Mouse (Mus musculus) heart, postnatal 0 days (tissue): ENCODE data around the gene Gm42742. TPM values are rescaled to one million over a fixed set of nuclear protein-coding genes. Genes with fewer than 3 reads are reported as not detected.

Experiments used
- ATAC-seq: fragments of 200-750 bp; cut with Nextera tagmentation; 2 replicates; pipeline ENCODE4 v1.8.0; 2017; ENCODE audit warnings: low read depth, moderate number of reproducible peaks, moderate library complexity; ENCODE audit not compliant: insufficient read depth
- DNase-seq: peaks from one replicate; pipeline ENCODE4 v3.0.0-alpha.2; 2016; ENCODE audit warnings: low spot score
- H3K27ac ChIP-seq: fragments of 300-500 bp; sonication (generic); 2 replicates; pipeline ENCODE4 v1.5.1; 2014; ENCODE audit warnings: low read depth, mild to moderate bottlenecking
- H3K27me3 ChIP-seq: fragments of 300-500 bp; sonication (generic); 2 replicates; pipeline ENCODE4 v1.6.1; 2014; ENCODE audit warnings: low read length, mixed read lengths; ENCODE audit not compliant: control insufficient read depth, insufficient read depth
- H3K36me3 ChIP-seq: fragments of 300-500 bp; sonication (generic); replicated peaks from 2 replicates; pipeline ENCODE4 v1.6.1; 2014; ENCODE audit warnings: low read length, mixed read lengths; ENCODE audit not compliant: control insufficient read depth, insufficient read depth
- H3K4me1 ChIP-seq: fragments of 300-500 bp; sonication (generic); 2 replicates; pipeline ENCODE4 v1.6.1; 2014; ENCODE audit warnings: antibody characterized with exemption; ENCODE audit not compliant: control insufficient read depth, insufficient read depth
- H3K4me2 ChIP-seq: fragments of 300-500 bp; sonication (generic); 2 replicates; pipeline ENCODE4 v1.6.1; 2014; ENCODE audit warnings: low read depth, mild to moderate bottlenecking, low read length, moderate library complexity
- H3K4me3 ChIP-seq: fragments of 300-500 bp; sonication (generic); 2 replicates; pipeline ENCODE4 v1.5.1; 2014; ENCODE audit warnings: low read depth, low read length
- H3K9ac ChIP-seq: fragments of 300-500 bp; sonication (generic); replicated peaks from 2 replicates; pipeline ENCODE4 v1.6.1; 2014; ENCODE audit warnings: low read depth, low read length, mixed read lengths
- H3K9me3 ChIP-seq: fragments of 300-500 bp; sonication (generic); replicated peaks from 2 replicates; pipeline ENCODE4 v1.6.1; 2016; ENCODE audit warnings: low read length; ENCODE audit not compliant: control insufficient read depth
- CTCF ChIP-seq: IDR thresholded peaks from 2 replicates; pipeline ENCODE4 v1.5.1; 2016; ENCODE audit warnings: antibody characterized with exemption, control low read depth, low read depth
- EP300 ChIP-seq: IDR thresholded peaks from 2 replicates; pipeline ENCODE4 v1.6.1; 2016; ENCODE audit warnings: antibody characterized with exemption, low read depth
- WGBS: fragments of 180-500 bp; shearing (Covaris S2); extraction: QIAGEN DNeasy Blood & Tissue Kit; methylation state at CpG from one replicate; pipeline ENCODE4 v1.1.7; 2014; 5-methylcytosine and 5-hydroxymethylcytosine counted together
- polyA plus RNA-seq: library from polyadenylated mRNA; unstranded; fragments of >200 nt; fragmentation: Nextera tagmentation; extraction: Ambion mirVana; gene quantifications from 2 replicates; pipeline ENCODE4 v1.2.1, GENCODE M21; 2015
- total RNA-seq: library from RNA; depleted of rRNA; stranded (reverse); fragments of >200 nt; gene quantifications from 2 replicates; pipeline ENCODE4 v1.2.3, GENCODE M21; 2014; ENCODE audit warnings: low replicate concordance; rRNA removed

The Gm42742 gene
- total RNA-seq: 22.8 and 24.8 TPM in 2 replicates
- polyA plus RNA-seq: 5.7 and 44.5 TPM in 2 replicates

DNA sequence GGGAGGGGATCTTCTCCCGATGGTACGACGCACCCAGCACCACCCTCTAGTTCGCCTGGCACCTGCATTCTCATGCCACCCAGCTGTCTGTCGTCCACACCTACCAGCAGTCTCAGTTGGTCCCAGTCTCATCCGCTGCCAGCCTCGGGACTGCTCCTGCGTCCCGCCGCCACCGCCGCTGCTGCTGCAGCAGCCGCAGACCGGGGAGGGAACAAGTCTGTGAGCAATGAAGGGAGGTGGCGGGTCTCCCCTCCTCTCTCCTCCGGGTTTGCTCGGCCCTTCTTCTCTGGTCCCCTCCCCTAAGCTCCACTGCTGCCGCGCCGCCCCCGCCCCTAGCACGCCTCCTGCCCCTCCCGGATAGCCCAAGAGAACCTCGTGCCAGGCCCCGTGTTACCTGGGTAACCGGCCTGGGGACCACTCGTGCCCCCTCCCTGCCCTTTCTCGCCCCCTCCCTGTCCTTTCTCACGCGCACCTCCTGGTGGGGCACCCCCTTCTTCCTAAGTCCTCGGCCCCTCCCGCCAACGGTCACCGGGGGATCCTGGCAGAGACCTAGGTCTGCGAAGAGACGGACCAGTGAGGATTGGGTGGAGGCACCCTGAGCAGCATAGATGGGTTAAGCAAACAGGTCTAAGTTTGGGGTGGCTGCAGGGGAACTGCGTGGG is at the start of gene Gm42742, which contains the start of gene Prrt2:
Gene Gm42742 (minus strand): TSS at position 197 of the 662 bp plus-strand sequence.
Gene Prrt2 (minus strand): TSS at position 311 of the 662 bp plus-strand sequence.
- peaks cover 35% of the 10 kb centered on the region for H3K4me1 ChIP-seq
- peak within 1 kb of the TSS; percentile 18; the same call in 1 of the 2 replicates for H3K27ac ChIP-seq
- peaks cover 27% of the 10 kb centered on the region for H3K36me3 ChIP-seq
- TF ChIP-seq EP300: no peak
- no peak for TF ChIP-seq CTCF
- H3K4me2 ChIP-seq: peak within 1 kb of the TSS; percentile 78
- peak within 1 kb of the TSS; percentile 46 for H3K9ac ChIP-seq
- H3K27me3 ChIP-seq: no peaks in the 10 kb centered on the region
- ATAC-seq (no peak), DNase-seq (peak; percentile 45)
- H3K4me3 ChIP-seq: peak within 1 kb of the TSS; percentile 46
- H3K9me3 ChIP-seq: no peaks in the 10 kb centered on the region
- WGBS: 3% methylated on average over 37 of the region's 37 CpGs

DNA sequence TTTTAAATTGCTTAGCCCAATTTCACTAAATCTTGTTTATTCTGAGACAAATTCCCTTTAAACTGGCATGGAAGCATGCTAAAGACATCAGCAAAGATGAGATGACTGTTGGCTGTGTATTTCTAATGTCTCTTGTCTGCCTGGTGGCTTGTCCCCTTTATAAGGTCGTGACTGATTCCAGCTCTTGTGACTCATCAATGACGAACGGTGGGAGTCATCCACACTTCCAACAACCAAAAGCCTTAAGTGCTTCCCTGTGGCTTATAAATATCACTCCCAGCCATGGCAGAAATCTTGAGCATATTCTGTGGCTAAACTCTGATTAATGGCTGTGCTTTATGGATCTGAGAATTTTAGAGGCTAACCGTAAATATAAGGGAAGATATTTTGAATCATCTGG is 45.4 kb upstream of the Gm42742 start:
- no peak overlapping the region for H3K9ac ChIP-seq
- TF ChIP-seq EP300: no peak
- TF ChIP-seq CTCF: no peak
- no peak overlapping the region for H3K4me3 ChIP-seq
- no peaks in the 10 kb centered on the region for H3K9me3 ChIP-seq
- 45% methylated on average over 4 of the region's 4 CpGs for WGBS
- H3K36me3 ChIP-seq: no peaks in the 10 kb centered on the region
- no peaks in the 10 kb centered on the region for H3K27me3 ChIP-seq
- H3K4me1 ChIP-seq: no peaks in the 10 kb centered on the region
- no peak overlapping the region for H3K27ac ChIP-seq
- no peak overlapping the region for H3K4me2 ChIP-seq
- DNase-seq: no peak
- ATAC-seq: no peak

DNA sequence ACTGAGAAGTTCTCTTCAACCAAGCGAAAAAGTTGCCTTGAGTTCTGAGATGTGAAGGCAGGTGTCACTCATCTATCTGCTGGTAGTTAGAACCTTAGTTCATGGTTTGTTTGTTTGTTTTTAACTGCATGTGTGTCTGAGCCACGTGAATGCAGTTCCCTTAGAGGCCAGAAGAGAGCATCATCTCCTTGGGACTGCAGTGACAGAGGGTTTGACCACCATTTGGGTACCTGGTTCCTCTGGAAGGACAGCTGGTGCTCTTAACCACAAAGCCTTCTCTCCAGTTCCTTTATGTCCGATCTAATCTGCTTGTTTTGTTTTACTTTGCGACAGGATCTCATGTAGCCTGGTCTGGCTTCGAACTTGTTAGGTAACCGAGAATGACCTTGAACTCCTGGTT is 44.6 kb upstream of the Gm42742 start:
- ATAC-seq (no peak), DNase-seq (no peak)
- Histone ChIP-seq H3K4me1 (no peaks in the 10 kb centered on the region), H3K36me3 (no peaks in the 10 kb centered on the region), H3K9me3 (no peaks in the 10 kb centered on the region), H3K4me3 (no peak overlapping the region), H3K27ac (no peak overlapping the region), H3K4me2 (no peak overlapping the region), H3K27me3 (no peaks in the 10 kb centered on the region), H3K9ac (no peak overlapping the region)
- WGBS: 77% methylated on average over 6 of the region's 6 CpGs
- TF ChIP-seq CTCF (no peak), EP300 (no peak)

GRCm38 (mm10) chr7:127055026-127055585 is 34.2 kb upstream of the Gm42742 start:
- ATAC-seq (no peak), DNase-seq (no peak)
- Histone ChIP-seq H3K9ac (no peak overlapping the region), H3K4me1 (no peaks in the 10 kb centered on the region), H3K27ac (no peak overlapping the region), H3K4me2 (no peak overlapping the region), H3K27me3 (0 out of 2 replicates have a peak, but pooled peaks cover 4% of the 10 kb centered on the region), H3K36me3 (no peaks in the 10 kb centered on the region), H3K9me3 (no peaks in the 10 kb centered on the region), H3K4me3 (no peak overlapping the region)
- WGBS: 56% methylated on average over 5 of the region's 5 CpGs
- TF ChIP-seq CTCF (no peak), EP300 (no peak)

GRCm38 (mm10) chr7:127041851-127042672 is 21.2 kb upstream of the Gm42742 start, which contains the start of gene Kif22:
Kif22 (minus strand) TSS chr7:127042471.
- TF ChIP-seq EP300 (no peak), CTCF (no peak)
- peak; percentile 85 for DNase-seq
- peak; percentile 92 for ATAC-seq
- H3K4me2 ChIP-seq: peak within 1 kb of the TSS; percentile 98
- peak within 1 kb of the TSS; percentile 79 for H3K27ac ChIP-seq
- peak within 1 kb of the TSS; percentile 84 for H3K9ac ChIP-seq
- WGBS: under 1% methylated on average over 53 of the region's 53 CpGs
- H3K36me3 ChIP-seq: 0 out of 2 replicates have a peak, but pooled peaks cover 11% of the 10 kb centered on the region
- H3K4me1 ChIP-seq: peaks cover 15% of the 10 kb centered on the region; the same call in 1 of the 2 replicates
- 0 out of 2 replicates have a peak, but pooled peaks cover 2% of the 10 kb centered on the region for H3K9me3 ChIP-seq
- H3K27me3 ChIP-seq: no peaks in the 10 kb centered on the region
- peak within 1 kb of the TSS; percentile 97 for H3K4me3 ChIP-seq
